Mouse (Mus musculus) intestine, postnatal 0 days (tissue): ENCODE results near the gene Rab33b. TPM values are rescaled to one million over a fixed set of nuclear protein-coding genes. Genes with fewer than 3 reads are reported as not detected.
"Not testable (repeated sequence)": the region's sequence is repeated elsewhere in the genome, so short reads cannot be mapped to it uniquely, and the experiment has no call there.

ENCODE experiments used
- ATAC-seq: fragments of 200-750 bp; cut with Nextera tagmentation; 2 replicates; pipeline ENCODE4 v1.8.0; 2017; ENCODE audit warnings: mild to moderate bottlenecking, moderate TSS enrichment, moderate library complexity
- H3K27ac ChIP-seq: fragments of 300-500 bp; sonication (generic); 2 replicates; pipeline ENCODE4 v1.5.1; 2014; ENCODE audit warnings: mild to moderate bottlenecking, low read depth, low read length, moderate library complexity
- H3K27me3 ChIP-seq: fragments of 300-500 bp; sonication (generic); replicated peaks from 2 replicates; pipeline ENCODE4 v1.6.1; 2014; ENCODE audit warnings: low read length, mixed read lengths; ENCODE audit not compliant: control insufficient read depth, insufficient read depth
- H3K36me3 ChIP-seq: fragments of 300-500 bp; sonication (generic); 2 replicates; pipeline ENCODE4 v1.6.1; 2014; ENCODE audit warnings: mild to moderate bottlenecking, moderate library complexity; ENCODE audit not compliant: control insufficient read depth, insufficient read depth
- H3K4me1 ChIP-seq: fragments of 300-500 bp; sonication (generic); replicated peaks from 2 replicates; pipeline ENCODE4 v1.6.1; 2014; ENCODE audit warnings: antibody characterized with exemption, low read length, mixed read lengths; ENCODE audit not compliant: control insufficient read depth, insufficient read depth
- H3K4me2 ChIP-seq: fragments of 300-500 bp; sonication (generic); replicated peaks from 2 replicates; pipeline ENCODE4 v1.6.1; 2014; ENCODE audit warnings: low read depth, mild to moderate bottlenecking, moderate library complexity
- H3K4me3 ChIP-seq: fragments of 300-500 bp; sonication (generic); 2 replicates; pipeline ENCODE4 v1.5.1; 2014; ENCODE audit warnings: low read depth, low read length
- H3K9ac ChIP-seq: fragments of 300-500 bp; sonication (generic); 2 replicates; pipeline ENCODE4 v1.6.1; 2014; ENCODE audit warnings: mild to moderate bottlenecking, low read depth, low read length
- H3K9me3 ChIP-seq: fragments of 300-500 bp; sonication (generic); 2 replicates; pipeline ENCODE4 v1.6.1; 2016; ENCODE audit warnings: mixed run types; ENCODE audit not compliant: control insufficient read depth
- CTCF ChIP-seq: sonication (generic); IDR thresholded peaks from 2 replicates; pipeline ENCODE4 v1.5.1; 2016; ENCODE audit warnings: low read depth, mild to moderate bottlenecking, control low read depth, antibody characterized with exemption, moderate library complexity
- WGBS: fragments of 180-500 bp; shearing (Covaris S2); extraction: QIAGEN DNeasy Blood & Tissue Kit; methylation state at CpG from one replicate; pipeline ENCODE4 v1.1.7; 2014; 5-methylcytosine and 5-hydroxymethylcytosine counted together
- polyA plus RNA-seq: library from polyadenylated mRNA; unstranded; fragments of >200 nt; fragmentation: Nextera tagmentation; extraction: Ambion mirVana; gene quantifications from 2 replicates; pipeline ENCODE4 v1.2.1, GENCODE M21; 2015

Gene Rab33b
- 16.3 and 17.8 TPM in 2 replicates for polyA plus RNA-seq

DNA sequence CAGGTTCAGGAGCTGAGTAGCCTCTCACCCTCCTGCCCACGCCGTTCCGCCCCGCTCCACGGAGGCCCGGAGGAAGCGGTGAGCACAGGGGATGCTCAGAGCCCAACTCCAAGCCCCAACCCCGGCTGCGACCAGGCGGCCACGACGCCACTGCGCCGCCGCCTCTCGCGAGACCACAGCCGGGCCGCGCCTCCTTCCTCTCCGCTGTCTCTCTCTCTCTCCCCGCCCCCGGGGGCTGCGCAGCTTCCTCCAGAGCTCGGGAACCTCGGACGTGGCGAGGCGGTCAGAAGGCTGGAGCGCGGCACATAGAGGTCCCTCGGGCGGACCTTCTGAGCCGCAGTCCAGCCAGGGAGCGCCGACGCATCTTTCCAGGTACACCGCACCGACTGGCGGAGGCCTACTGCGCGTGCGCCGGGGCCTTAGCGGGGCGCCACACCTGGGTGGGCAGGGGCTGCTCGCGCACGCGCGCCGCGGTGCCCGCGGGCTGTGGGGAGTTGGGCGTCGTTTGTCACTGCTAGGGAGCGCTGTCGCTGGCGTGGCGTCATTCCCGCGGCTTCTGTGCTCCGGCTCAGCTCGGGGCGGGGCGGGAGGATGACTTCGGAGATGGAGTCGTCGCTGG, at the start of gene Rab33b:
TSS of gene Rab33b (plus strand) at position 180 of the 619 bp plus-strand sequence.
- H3K27ac ChIP-seq = peak within 1 kb of the TSS; percentile 85
- H3K4me2 ChIP-seq = peak within 1 kb of the TSS; percentile 78
- H3K9me3 ChIP-seq = no peaks in the 10 kb centered on the region
- no peaks in the 10 kb centered on the region for H3K4me1 ChIP-seq
- WGBS = under 1% methylated on average over 67 of the region's 70 CpGs
- H3K4me3 ChIP-seq = peak within 1 kb of the TSS; percentile 91
- peak within 1 kb of the TSS; percentile 70 for H3K9ac ChIP-seq
- no peaks in the 10 kb centered on the region for H3K36me3 ChIP-seq
- peak; percentile 98 for ATAC-seq
- TF ChIP-seq CTCF = peak; percentile 64
- H3K27me3 ChIP-seq = no peaks in the 10 kb centered on the region

- ATAC-seq, H3K4me1 ChIP-seq, H3K27me3 ChIP-seq, H3K4me2 ChIP-seq, H3K9ac ChIP-seq, H3K4me3 ChIP-seq, H3K27ac ChIP-seq, H3K36me3 ChIP-seq, H3K9me3 ChIP-seq: not testable (repeated sequence)
- 86% methylated on average over 5 of the region's 5 CpGs for WGBS
Observed at GRCm38 (mm10) chr3:51434364-51434763, 49.4 kb upstream of the Rab33b start.

DNA sequence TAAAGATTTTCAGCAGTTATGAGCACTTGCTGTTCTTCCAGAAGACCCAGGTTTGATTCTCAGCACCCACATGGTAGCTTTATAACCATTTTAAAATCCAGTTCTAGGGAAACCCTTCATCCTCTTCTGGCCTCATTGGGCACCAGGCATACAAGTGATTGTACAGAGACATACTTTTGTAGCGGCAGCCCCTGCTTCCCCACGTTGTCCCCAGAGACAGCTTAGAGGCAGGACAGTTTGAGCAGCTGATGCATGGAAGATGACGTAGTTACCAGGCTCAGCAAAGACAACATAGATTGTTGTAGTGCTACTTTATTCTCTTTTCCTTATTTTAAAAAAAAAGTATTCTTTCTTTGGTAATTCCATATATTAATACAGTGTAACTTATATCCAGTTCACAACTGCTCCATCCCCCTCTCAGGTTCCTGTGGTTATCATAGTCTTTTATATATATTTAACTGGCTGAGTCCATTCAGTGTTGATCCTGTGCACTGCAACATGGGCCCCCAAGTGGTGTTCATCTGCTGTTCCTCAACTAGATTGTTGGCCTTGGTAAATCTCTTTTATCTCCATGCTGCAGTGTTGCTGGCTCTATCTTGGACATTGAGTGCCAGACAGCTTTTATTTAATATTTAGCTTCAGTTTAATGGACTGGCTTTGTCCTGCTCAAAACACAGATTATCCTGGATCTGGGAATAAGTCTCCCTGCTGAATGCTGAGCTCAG, 48.7 kb upstream of the Rab33b start:
- Histone ChIP-seq H3K9ac (no peak overlapping the region), H3K27ac (no peak overlapping the region), H3K27me3 (no peaks in the 10 kb centered on the region), H3K9me3 (no peaks in the 10 kb centered on the region), H3K4me1 (no peaks in the 10 kb centered on the region), H3K36me3 (peaks cover 5% of the 10 kb centered on the region; the same call in 1 of the 2 replicates), H3K4me3 (no peak overlapping the region), H3K4me2 (no peak overlapping the region)
- no peak for ATAC-seq
- TF ChIP-seq CTCF = no peak
- WGBS = 89% methylated on average over 3 of the region's 3 CpGs

- WGBS = 63% methylated on average over 2 of the region's 2 CpGs
- ATAC-seq = no peak
Observed at GRCm38 (mm10) chr3:51468530-51468929, 15.2 kb upstream of the Rab33b start.

GRCm38 (mm10) chr3:51475706-51476105, 8.0 kb upstream of the Rab33b start:
- ATAC-seq = peak; percentile 44
- Histone ChIP-seq H3K27me3 (no peaks in the 10 kb centered on the region), H3K4me3 (no peak overlapping the region), H3K4me2 (peak overlapping the region; percentile 39), H3K9me3 (no peaks in the 10 kb centered on the region), H3K9ac (no peak overlapping the region), H3K27ac (no peak overlapping the region), H3K4me1 (no peaks in the 10 kb centered on the region), H3K36me3 (peaks cover 27% of the 10 kb centered on the region)
- WGBS = 39% methylated on average over 4 of the region's 4 CpGs
- no peak for TF ChIP-seq CTCF

More at GRCm38 (mm10) chr3:51468530-51468929, 15.2 kb upstream of the Rab33b start:
- H3K27ac ChIP-seq = no peak overlapping the region
- no peaks in the 10 kb centered on the region for H3K9me3 ChIP-seq
- H3K4me2 ChIP-seq = no peak overlapping the region
- no peaks in the 10 kb centered on the region for H3K27me3 ChIP-seq
- H3K9ac ChIP-seq = no peak overlapping the region
- no peaks in the 10 kb centered on the region for H3K4me1 ChIP-seq
- H3K4me3 ChIP-seq = no peak overlapping the region
- TF ChIP-seq CTCF = no peak
- H3K36me3 ChIP-seq = peaks cover 66% of the 10 kb centered on the region

DNA sequence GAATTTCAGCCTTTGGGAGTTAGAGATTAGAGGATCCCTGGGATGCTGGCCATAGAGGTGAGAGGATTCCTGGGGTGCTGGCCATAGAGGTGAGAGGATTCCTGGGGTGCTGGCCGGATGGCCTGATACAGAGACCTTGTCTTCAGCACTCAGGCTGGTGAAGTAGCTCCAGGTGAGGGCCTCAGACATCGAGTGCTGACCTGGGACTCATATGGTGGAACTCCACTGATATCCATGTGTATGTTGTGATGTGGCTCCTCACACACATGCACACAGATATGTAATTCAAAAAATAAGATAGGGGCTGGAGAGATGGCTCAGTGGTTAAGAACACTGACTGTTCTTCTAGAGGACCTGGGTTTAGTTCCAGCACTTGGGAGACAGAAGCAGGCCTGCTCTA, 3.8 kb upstream of the Rab33b start:
- Histone ChIP-seq H3K9ac (no peak overlapping the region), H3K27ac (no peak overlapping the region), H3K27me3 (no peaks in the 10 kb centered on the region), H3K36me3 (no peaks in the 10 kb centered on the region), H3K4me1 (no peaks in the 10 kb centered on the region), H3K4me3 (no peak overlapping the region), H3K9me3 (no peaks in the 10 kb centered on the region), H3K4me2 (no peak overlapping the region)
- 38% methylated on average over 2 of the region's 2 CpGs for WGBS
- ATAC-seq = no peak
- no peak for TF ChIP-seq CTCF
